Mouse (Mus musculus): ENCODE measurements around the gene Sgf29.

GRCm38 (mm10) chr7:126650852-126651251, 1.7 kb downstream of the Sgf29 start:
- TF ChIP-seq CTCF (IDR thresholded peaks at IDR 0.05) (no peak), EP300 (IDR thresholded peaks at IDR 0.05) (peak; percentile 78)
